Mouse (Mus musculus): ENCODE results near the gene H2afy. TPM values are rescaled to one million over a fixed set of nuclear protein-coding genes. Genes with fewer than 3 reads are reported as not detected.
A peak's percentile ranks its signal among the peaks of the same experiment; 100 is the strongest.

Gene H2afy
- total RNA-seq, 2 experiments from 2014 or later, result 68.3 to 68.5 TPM

DNA sequence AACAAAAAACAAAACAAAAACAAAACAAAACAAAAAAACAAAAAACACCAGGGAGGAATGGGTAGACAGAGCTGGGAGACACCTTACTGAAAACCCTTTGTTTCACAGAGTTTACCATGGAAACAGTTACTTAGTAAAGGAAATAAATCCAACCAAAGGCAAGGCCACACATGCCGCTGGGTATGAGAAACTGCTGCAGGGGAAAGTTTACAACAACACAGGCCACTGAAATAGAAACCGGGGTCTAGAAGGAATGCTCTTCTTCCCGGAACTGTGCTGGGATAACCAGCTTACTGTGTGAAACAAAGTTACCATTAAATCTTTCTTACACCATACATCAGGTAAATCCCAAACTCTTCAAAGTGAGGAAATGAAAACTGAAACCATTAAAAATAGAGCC lies 20.3 kb downstream of the H2afy start:
- intact Hi-C loops (cut with DNase I), result no loop called here

GRCm38 (mm10) chr13:56115386-56115785 lies 20.8 kb downstream of the H2afy start:
- peak; percentile 46 to 54 for DNase-seq
- intact Hi-C loops (cut with DNase I), result no loop called here

More for the DNA sequence above, 20.3 kb downstream of the H2afy start:
- DNase-seq, result no peak

DNA sequence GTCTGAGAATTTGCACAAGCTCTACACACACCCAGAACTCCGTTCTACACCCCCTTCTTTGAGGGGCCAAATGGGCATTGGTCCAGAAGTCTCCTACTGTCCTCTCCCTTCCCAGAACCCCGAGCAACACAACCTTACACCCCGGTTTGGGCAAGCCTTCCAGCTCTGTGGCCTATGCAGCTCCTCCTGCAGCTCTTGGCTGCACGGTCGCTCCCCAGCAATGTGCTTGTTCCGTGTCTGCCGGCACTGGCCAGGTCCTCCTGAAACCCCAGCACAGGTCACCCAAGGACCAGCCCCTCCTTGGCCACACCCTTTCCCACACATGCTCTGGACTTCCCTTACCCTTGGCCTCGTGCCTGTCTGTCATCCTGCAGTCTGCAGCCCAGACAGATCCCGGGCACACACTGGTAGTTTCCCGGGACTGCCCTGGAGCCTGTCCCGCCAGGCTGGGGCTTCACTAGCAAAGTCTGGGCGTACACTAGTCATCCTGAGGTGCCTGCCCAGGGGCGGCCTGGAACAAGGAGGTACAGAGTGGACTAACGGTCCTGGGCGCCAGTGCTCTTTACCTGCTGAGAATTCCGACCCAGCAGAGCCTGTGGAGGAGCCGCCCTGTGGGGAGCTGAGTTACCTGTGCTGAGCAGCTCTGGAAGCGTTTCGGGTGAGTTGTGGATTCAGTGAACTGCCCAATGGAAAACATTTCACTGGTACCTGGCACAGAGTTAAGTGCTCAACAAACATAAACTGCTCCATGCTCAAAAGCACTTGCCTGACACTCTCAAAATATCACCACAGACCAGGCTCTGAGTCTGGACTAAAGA lies 22.5 kb downstream of the H2afy start:
- peak; percentile 63 to 77 for DNase-seq
- intact Hi-C loops (cut with DNase I), result loop anchor here (5.0 kb wide), 1 partner anchor 39 kb away; no protein-coding TSS in a partner anchor

DNA sequence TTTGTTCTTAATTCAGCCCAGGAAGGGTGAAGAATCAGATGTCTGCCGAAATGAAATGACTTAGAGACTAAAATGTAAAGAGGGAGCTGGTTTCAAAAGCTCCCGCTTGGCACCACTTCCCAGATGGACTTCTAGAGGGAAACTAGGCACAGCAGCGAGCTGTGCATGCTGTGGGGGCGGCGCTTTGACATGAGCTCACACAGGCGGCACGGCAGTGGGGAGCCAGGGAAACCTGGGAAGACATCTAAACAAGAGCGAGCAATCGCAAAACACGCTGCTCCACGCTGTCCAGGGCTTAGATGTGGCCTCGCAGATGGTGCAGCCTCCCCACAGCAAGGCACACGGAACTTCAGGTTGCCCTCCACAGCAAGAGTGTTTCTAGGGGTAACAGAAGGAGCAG lies 23.2 kb downstream of the H2afy start:
- intact Hi-C loops (cut with DNase I), result loop anchor here (5.0 kb wide), 1 partner anchor 39 kb away; no protein-coding TSS in a partner anchor
- DNase-seq, result no peak

DNA sequence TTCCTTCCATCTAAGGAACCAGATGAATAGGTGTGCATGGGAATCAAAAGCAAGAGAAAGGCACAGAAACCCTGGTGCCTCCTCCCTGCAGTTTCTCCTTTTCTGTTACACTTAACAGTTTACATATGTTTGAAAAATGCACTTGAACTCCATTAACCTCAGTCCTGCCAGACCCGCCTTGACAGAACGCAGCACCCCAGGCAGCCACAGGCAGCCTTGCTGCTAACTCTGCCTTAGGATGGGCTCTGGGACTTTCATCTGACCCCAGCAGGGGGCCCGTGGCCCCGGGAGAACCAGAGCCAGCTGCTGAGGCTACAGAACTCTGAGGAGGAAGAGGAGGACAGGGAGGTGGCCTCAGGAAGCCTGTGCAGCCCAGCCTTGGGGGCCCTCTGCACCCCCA lies 23.7 kb downstream of the H2afy start:
- intact Hi-C loops (cut with DNase I), result loop anchor here (5.0 kb wide), 1 partner anchor 40 kb away; no protein-coding TSS in a partner anchor
- no peak for DNase-seq

DNA sequence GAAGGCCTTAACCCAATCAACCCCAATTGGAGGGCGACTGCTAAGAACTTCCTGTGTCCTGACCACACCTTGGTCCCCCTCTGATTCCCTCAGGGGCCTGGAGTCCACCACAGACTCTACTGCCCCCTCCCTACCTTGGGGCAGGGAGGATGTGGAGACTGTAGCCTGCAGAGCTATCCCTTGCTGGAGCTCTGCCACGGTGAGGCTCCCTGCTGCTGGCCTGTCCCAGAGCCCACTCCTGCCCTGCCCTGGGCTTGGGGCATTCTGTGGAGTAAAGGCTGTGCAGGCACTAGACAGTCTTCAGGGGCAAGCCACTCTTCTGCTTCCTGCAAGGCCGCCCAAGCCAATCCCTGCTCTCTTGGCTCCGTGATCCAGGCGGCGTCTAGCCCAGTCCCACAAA lies 24.6 kb downstream of the H2afy start:
- intact Hi-C loops (cut with DNase I), result loop anchor here (5.0 kb wide), 1 partner anchor 41 kb away; no protein-coding TSS in a partner anchor

GRCm38 (mm10) chr13:56110694-56111531 lies 25.2 kb downstream of the H2afy start:
- DNase-seq, result no peak
- intact Hi-C loops (cut with DNase I), result loop anchor here (5.0 kb wide), 1 partner anchor 41 kb away; no protein-coding TSS in a partner anchor

More for the DNA sequence above, 24.6 kb downstream of the H2afy start:
- DNase-seq, result no peak

GRCm38 (mm10) chr13:56109703-56110102 lies 26.5 kb downstream of the H2afy start:
- DNase-seq, result no peak
- intact Hi-C loops (cut with DNase I), result loop anchor here (5.0 kb wide), 1 partner anchor 43 kb away; no protein-coding TSS in a partner anchor

GRCm38 (mm10) chr13:56108849-56109519 lies 27.2 kb downstream of the H2afy start:
- DNase-seq, result no peak
- intact Hi-C loops (cut with DNase I), result no loop called here

DNA sequence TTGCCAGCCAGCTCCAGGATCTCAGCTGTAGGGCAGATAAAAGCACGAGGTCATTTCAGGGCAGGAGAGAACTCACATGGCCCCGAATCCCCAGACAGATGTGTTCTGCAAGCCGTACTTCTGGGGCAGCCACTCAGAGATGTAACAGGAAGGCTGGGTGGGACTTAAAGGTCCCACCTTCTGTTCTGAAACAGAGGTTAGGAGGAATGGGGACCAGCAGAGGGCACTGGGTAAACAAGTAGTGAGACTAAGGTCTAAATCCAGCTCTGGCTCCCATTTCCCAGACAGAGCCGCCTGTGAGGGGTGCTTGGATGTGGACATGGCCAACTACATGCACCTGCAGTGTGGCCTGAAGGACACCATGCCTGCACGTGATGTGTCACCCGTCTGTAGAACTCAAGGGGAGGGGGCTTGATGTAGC lies 31.2 kb downstream of the H2afy start:
- intact Hi-C loops (cut with DNase I), result no loop called here
- DNase-seq, result peak in 1 of 2 experiments; percentile 45

DNA sequence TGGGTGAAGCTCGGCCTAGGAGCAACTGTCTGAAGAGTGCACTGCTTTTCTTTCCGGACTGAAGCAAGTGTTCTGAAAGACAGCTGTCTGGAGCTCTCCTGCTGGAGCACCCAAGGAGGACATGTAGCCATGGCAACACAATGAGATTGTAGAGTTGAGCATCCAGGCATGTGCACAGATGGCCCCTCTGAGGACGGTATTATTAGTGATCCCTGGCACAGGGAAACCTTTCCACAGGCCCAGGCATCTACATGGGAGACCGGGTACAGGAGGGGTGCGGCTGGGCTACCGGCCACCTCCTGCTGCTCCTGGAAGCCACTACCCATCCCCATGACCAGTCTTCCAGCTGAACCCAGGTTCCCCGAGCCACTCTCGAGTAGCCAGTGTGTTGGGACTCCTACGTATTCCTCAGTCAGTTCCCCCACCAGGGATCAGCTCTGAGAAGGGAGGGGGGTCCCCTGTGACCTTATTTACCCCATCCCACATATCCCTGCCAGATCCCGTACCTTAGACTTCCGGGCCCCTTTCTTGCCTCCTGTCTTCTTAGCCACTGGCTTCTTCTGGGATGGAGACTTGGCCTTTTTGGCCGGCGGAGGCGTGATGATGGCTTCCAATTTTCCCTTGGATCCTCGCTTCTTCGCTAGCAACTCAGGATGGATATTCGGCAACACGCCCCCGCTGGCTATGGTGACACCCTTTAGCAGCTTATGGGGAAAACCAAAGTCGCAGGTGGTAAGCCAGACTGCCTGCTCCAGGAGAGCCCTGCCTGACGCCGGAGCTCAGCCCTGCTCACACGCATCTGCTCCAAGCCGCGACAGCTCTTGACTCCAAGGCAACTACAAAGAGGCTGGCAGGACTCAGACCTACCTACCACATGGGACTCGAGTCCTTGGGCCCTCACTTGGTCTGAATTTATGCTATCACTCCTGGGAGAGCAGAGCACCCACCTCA lies 32.1 kb downstream of the H2afy start:
- intact Hi-C loops (cut with DNase I), result no loop called here
- no peak for DNase-seq

DNA sequence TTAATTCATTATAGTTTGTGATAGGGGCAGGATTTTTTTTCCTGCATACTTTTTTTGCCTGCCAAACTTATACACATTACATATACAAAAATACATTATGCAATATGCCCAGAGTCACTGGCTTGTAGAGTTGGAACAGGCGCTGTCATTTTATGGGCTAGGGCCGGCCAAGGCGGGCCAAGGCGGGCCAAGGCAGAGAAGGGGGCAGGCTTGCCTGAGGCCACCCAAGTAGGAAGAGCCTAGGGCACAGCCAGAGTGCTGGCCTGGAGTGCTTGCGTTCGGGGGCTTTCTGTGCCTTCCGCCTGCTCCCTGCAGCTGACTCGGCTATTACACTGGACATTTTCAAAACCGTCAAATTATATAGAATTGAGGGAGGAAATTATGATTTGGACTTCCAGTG lies 34.0 kb downstream of the H2afy start:
- no peak for DNase-seq
- intact Hi-C loops (cut with DNase I), result no loop called here

- intact Hi-C loops (cut with DNase I), result no loop called here
- no peak for DNase-seq
Measured at GRCm38 (mm10) chr13:56095601-56096195, 40.5 kb downstream of the H2afy start.

- intact Hi-C loops (cut with DNase I), result loop anchor here (5.0 kb wide), 2 partner anchors 38 to 58 kb away; no protein-coding TSS in a partner anchor
- peak in 1 of 2 experiments; percentile 32 for DNase-seq
Measured at GRCm38 (mm10) chr13:56094544-56094943, 41.6 kb downstream of the H2afy start.

DNA sequence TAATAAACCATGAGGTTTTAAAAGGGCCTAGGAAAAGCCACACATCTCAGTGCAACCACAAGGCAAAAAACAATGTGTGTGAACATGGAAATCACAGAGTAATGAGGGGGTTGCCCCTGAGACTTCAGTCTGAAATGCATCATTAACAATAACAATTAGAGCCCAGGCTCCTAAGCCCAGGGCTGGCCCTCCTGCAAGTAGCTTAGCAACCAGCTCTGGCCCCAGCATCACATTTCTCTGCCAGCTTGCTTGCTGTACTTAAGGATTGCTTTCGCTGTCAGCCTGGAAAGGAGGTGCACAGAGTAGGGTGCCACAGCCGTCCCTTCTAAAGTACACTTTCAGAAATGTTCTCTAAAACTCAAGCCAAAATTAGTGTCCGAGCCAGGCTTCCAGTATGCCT lies 42.5 kb downstream of the H2afy start:
- DNase-seq, result peak in 1 of 2 experiments; percentile 45
- intact Hi-C loops (cut with DNase I), result loop anchor here (5.0 kb wide), 2 partner anchors 39 to 59 kb away; no protein-coding TSS in a partner anchor

- intact Hi-C loops (cut with DNase I), result loop anchor here (5.0 kb wide), 2 partner anchors 40 to 60 kb away; no protein-coding TSS in a partner anchor
- DNase-seq, result peak in 1 of 2 experiments; percentile 61
Measured at GRCm38 (mm10) chr13:56092606-56093005, 43.6 kb downstream of the H2afy start.

GRCm38 (mm10) chr13:56090597-56090996 lies 45.6 kb downstream of the H2afy start:
- intact Hi-C loops (cut with DNase I), result loop anchor here (5.0 kb wide), 2 partner anchors 42 to 62 kb away; no protein-coding TSS in a partner anchor
- DNase-seq, result no peak

DNA sequence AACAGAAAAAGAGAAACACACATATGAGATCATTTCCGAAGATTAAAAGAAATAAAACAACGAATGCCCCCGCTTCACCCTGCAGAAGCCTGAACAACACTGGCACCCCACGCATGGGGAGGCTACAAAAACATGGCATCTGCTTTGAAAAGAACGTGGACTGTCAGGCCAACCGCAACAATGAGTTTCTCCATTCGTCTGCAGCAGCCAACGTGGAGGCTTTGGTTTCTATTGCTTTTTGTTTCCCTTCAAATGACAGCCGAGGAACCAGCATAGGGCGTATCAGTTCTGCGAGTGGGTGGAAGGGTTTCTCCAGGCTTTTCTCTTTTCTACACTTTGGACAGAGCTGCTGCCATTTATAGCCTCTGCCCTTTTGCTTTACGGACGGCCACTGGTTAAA lies 47.6 kb downstream of the H2afy start:
- DNase-seq, result no peak
- intact Hi-C loops (cut with DNase I), result no loop called here

GRCm38 (mm10) chr13:56087936-56088335 lies 48.2 kb downstream of the H2afy start:
- intact Hi-C loops (cut with DNase I), result no loop called here
- DNase-seq, result peak; percentile 53 to 72

Data from heart, postnatal 14 days (tissue).